Mouse (Mus musculus): ENCODE results near the gene Cltc. TPM values are rescaled to one million over a fixed set of nuclear protein-coding genes. Genes with fewer than 3 reads are reported as not detected.

Gene Cltc
- polyA plus RNA-seq, 1 experiment from 2014 or later = 167 TPM

GRCm38 (mm10) chr11:86734993-86735392, 22.4 kb downstream of the Cltc start:
- no peaks in the 10 kb centered on the region for H3K9me3 ChIP-seq (ENCODE audit: control insufficient read depth, low read length)
- WGBS = 93% methylated on average over 4 of the region's 4 CpGs
- DNase-seq (ENCODE audit: low spot score) = no peak

GRCm38 (mm10) chr11:86734241-86734939, 23.0 kb downstream of the Cltc start:
- no peaks in the 10 kb centered on the region for H3K27me3 ChIP-seq (replicated peaks; ENCODE audit: control insufficient read depth, insufficient read depth, low read length)
- WGBS = 78% methylated on average over 10 of the region's 10 CpGs
- no peak overlapping the region for H3K27ac ChIP-seq (replicated peaks; ENCODE audit: low read depth, low read length)
- no peak overlapping the region for H3K4me2 ChIP-seq (ENCODE audit: low read depth, low read length)
- H3K36me3 ChIP-seq (ENCODE audit: control insufficient read depth, insufficient read depth, low read length) = peaks cover 53% of the 10 kb centered on the region
- no peak overlapping the region for H3K4me3 ChIP-seq (ENCODE audit: low read depth, low read length)
- no peak overlapping the region for H3K9ac ChIP-seq (ENCODE audit: low read depth, low read length)
- H3K9me3 ChIP-seq (ENCODE audit: control insufficient read depth, low read length) = no peaks in the 10 kb centered on the region
- DNase-seq (ENCODE audit: low spot score) (no peak), ATAC-seq (ENCODE audit: low read depth) (no peak)
- H3K4me1 ChIP-seq (ENCODE audit: control insufficient read depth, insufficient read depth, low read length) = no peaks in the 10 kb centered on the region

More at GRCm38 (mm10) chr11:86734993-86735392, 22.4 kb downstream of the Cltc start:
- H3K9ac ChIP-seq (ENCODE audit: low read depth, low read length) = no peak overlapping the region
- no peak overlapping the region for H3K27ac ChIP-seq (replicated peaks; ENCODE audit: low read depth, low read length)
- H3K4me2 ChIP-seq (ENCODE audit: low read depth, low read length) = no peak overlapping the region
- H3K27me3 ChIP-seq (replicated peaks; ENCODE audit: control insufficient read depth, insufficient read depth, low read length) = no peaks in the 10 kb centered on the region
- H3K36me3 ChIP-seq (ENCODE audit: control insufficient read depth, insufficient read depth, low read length) = peaks cover 49% of the 10 kb centered on the region
- no peaks in the 10 kb centered on the region for H3K4me1 ChIP-seq (ENCODE audit: control insufficient read depth, insufficient read depth, low read length)
- no peak overlapping the region for H3K4me3 ChIP-seq (ENCODE audit: low read depth, low read length)
- no peak for ATAC-seq (ENCODE audit: low read depth)

- Histone ChIP-seq H3K36me3 (ENCODE audit: control insufficient read depth, insufficient read depth, low read length) (peaks cover 71% of the 10 kb centered on the region), H3K9me3 (ENCODE audit: control insufficient read depth, low read length) (no peaks in the 10 kb centered on the region), H3K27ac (replicated peaks; ENCODE audit: low read depth, low read length) (no peak overlapping the region), H3K9ac (ENCODE audit: low read depth, low read length) (no peak overlapping the region), H3K4me2 (ENCODE audit: low read depth, low read length) (no peak overlapping the region), H3K27me3 (replicated peaks; ENCODE audit: control insufficient read depth, insufficient read depth, low read length) (no peaks in the 10 kb centered on the region), H3K4me1 (ENCODE audit: control insufficient read depth, insufficient read depth, low read length) (no peaks in the 10 kb centered on the region), H3K4me3 (ENCODE audit: low read depth, low read length) (no peak overlapping the region)
- whole genome bisulfite sequencing = 89% methylated on average over 2 of the region's 2 CpGs
- no peak for ATAC-seq (ENCODE audit: low read depth)
- no peak for DNase-seq (ENCODE audit: low spot score)
Observed at GRCm38 (mm10) chr11:86731443-86731842, 25.9 kb downstream of the Cltc start.

- no peak for DNase-seq (ENCODE audit: low spot score)
- no peak overlapping the region for H3K27ac ChIP-seq (replicated peaks; ENCODE audit: low read depth, low read length)
- ATAC-seq (ENCODE audit: low read depth) = no peak
- H3K4me2 ChIP-seq (ENCODE audit: low read depth, low read length) = no peak overlapping the region
- no peaks in the 10 kb centered on the region for H3K27me3 ChIP-seq (replicated peaks; ENCODE audit: control insufficient read depth, insufficient read depth, low read length)
- peaks cover 73% of the 10 kb centered on the region for H3K36me3 ChIP-seq (ENCODE audit: control insufficient read depth, insufficient read depth, low read length)
- H3K4me1 ChIP-seq (ENCODE audit: control insufficient read depth, insufficient read depth, low read length) = no peaks in the 10 kb centered on the region
- H3K9me3 ChIP-seq (ENCODE audit: control insufficient read depth, low read length) = no peaks in the 10 kb centered on the region
- no peak overlapping the region for H3K9ac ChIP-seq (ENCODE audit: low read depth, low read length)
- H3K4me3 ChIP-seq (ENCODE audit: low read depth, low read length) = no peak overlapping the region
Observed at GRCm38 (mm10) chr11:86725607-86726006, 31.8 kb downstream of the Cltc start.

- H3K27me3 ChIP-seq (replicated peaks; ENCODE audit: control insufficient read depth, insufficient read depth, low read length) = no peaks in the 10 kb centered on the region
- H3K27ac ChIP-seq (replicated peaks; ENCODE audit: low read depth, low read length) = no peak overlapping the region
- ATAC-seq (ENCODE audit: low read depth) (no peak), DNase-seq (ENCODE audit: low spot score) (no peak)
- peaks cover 75% of the 10 kb centered on the region for H3K36me3 ChIP-seq (ENCODE audit: control insufficient read depth, insufficient read depth, low read length)
- no peaks in the 10 kb centered on the region for H3K4me1 ChIP-seq (ENCODE audit: control insufficient read depth, insufficient read depth, low read length)
- H3K4me3 ChIP-seq (ENCODE audit: low read depth, low read length) = no peak overlapping the region
- H3K9ac ChIP-seq (ENCODE audit: low read depth, low read length) = no peak overlapping the region
- H3K4me2 ChIP-seq (ENCODE audit: low read depth, low read length) = no peak overlapping the region
- WGBS = 91% methylated on average over 7 of the region's 7 CpGs
- H3K9me3 ChIP-seq (ENCODE audit: control insufficient read depth, low read length) = no peaks in the 10 kb centered on the region
Observed at GRCm38 (mm10) chr11:86724982-86725381, 32.4 kb downstream of the Cltc start.

GRCm38 (mm10) chr11:86724004-86724403, 33.4 kb downstream of the Cltc start:
- WGBS = 91% methylated on average over 3 of the region's 3 CpGs
- H3K4me1 ChIP-seq (ENCODE audit: control insufficient read depth, insufficient read depth, low read length) = no peaks in the 10 kb centered on the region
- no peaks in the 10 kb centered on the region for H3K9me3 ChIP-seq (ENCODE audit: control insufficient read depth, low read length)
- H3K9ac ChIP-seq (ENCODE audit: low read depth, low read length) = no peak overlapping the region
- H3K4me2 ChIP-seq (ENCODE audit: low read depth, low read length) = no peak overlapping the region
- DNase-seq (ENCODE audit: low spot score) (no peak), ATAC-seq (ENCODE audit: low read depth) (no peak)
- no peak overlapping the region for H3K27ac ChIP-seq (replicated peaks; ENCODE audit: low read depth, low read length)
- H3K27me3 ChIP-seq (replicated peaks; ENCODE audit: control insufficient read depth, insufficient read depth, low read length) = no peaks in the 10 kb centered on the region
- H3K36me3 ChIP-seq (ENCODE audit: control insufficient read depth, insufficient read depth, low read length) = peaks cover 77% of the 10 kb centered on the region
- no peak overlapping the region for H3K4me3 ChIP-seq (ENCODE audit: low read depth, low read length)

- Histone ChIP-seq H3K36me3 (ENCODE audit: control insufficient read depth, insufficient read depth, low read length) (peaks cover 88% of the 10 kb centered on the region), H3K27ac (replicated peaks; ENCODE audit: low read depth, low read length) (no peak overlapping the region), H3K27me3 (replicated peaks; ENCODE audit: control insufficient read depth, insufficient read depth, low read length) (no peaks in the 10 kb centered on the region), H3K4me2 (ENCODE audit: low read depth, low read length) (no peak overlapping the region), H3K9me3 (ENCODE audit: control insufficient read depth, low read length) (no peaks in the 10 kb centered on the region), H3K4me1 (ENCODE audit: control insufficient read depth, insufficient read depth, low read length) (no peaks in the 10 kb centered on the region), H3K9ac (ENCODE audit: low read depth, low read length) (no peak overlapping the region), H3K4me3 (ENCODE audit: low read depth, low read length) (no peak overlapping the region)
- WGBS = 89% methylated on average over 8 of the region's 8 CpGs
- ATAC-seq (ENCODE audit: low read depth) (no peak), DNase-seq (ENCODE audit: low spot score) (no peak)
Observed at GRCm38 (mm10) chr11:86719390-86719789, 38.0 kb downstream of the Cltc start.

GRCm38 (mm10) chr11:86718369-86718768, 39.0 kb downstream of the Cltc start:
- peaks cover 87% of the 10 kb centered on the region for H3K36me3 ChIP-seq (ENCODE audit: control insufficient read depth, insufficient read depth, low read length)
- no peaks in the 10 kb centered on the region for H3K27me3 ChIP-seq (replicated peaks; ENCODE audit: control insufficient read depth, insufficient read depth, low read length)
- WGBS = 94% methylated on average over 3 of the region's 3 CpGs

More at GRCm38 (mm10) chr11:86718369-86718768, 39.0 kb downstream of the Cltc start:
- no peak overlapping the region for H3K9ac ChIP-seq (ENCODE audit: low read depth, low read length)
- ATAC-seq (ENCODE audit: low read depth) (no peak), DNase-seq (ENCODE audit: low spot score) (no peak)
- no peak overlapping the region for H3K27ac ChIP-seq (replicated peaks; ENCODE audit: low read depth, low read length)
- no peaks in the 10 kb centered on the region for H3K9me3 ChIP-seq (ENCODE audit: control insufficient read depth, low read length)
- no peak overlapping the region for H3K4me2 ChIP-seq (ENCODE audit: low read depth, low read length)
- H3K4me3 ChIP-seq (ENCODE audit: low read depth, low read length) = no peak overlapping the region
- no peaks in the 10 kb centered on the region for H3K4me1 ChIP-seq (ENCODE audit: control insufficient read depth, insufficient read depth, low read length)
